Mouse (Mus musculus) cerebellum, adult 2 months (tissue): ENCODE measurements around the gene Tuba1c.
"Not testable (repeated sequence)": the region's sequence is repeated elsewhere in the genome, so short reads cannot be mapped to it uniquely, and the experiment has no call there.

Experiments
- CTCF ChIP-seq: fragments of 200-500 bp; IDR thresholded peaks from 2 replicates; pipeline ENCODE4 v1.5.1; 2011; ENCODE audit warnings: low read depth, mild to moderate bottlenecking, control low read depth, low read length, moderate library complexity, borderline replicate concordance; ENCODE audit not compliant: insufficient read depth
- POLR2A ChIP-seq: fragments of 200-500 bp; IDR thresholded peaks from 2 replicates; pipeline ENCODE4 v1.6.1; 2011; ENCODE audit warnings: low read length, control low read depth, borderline replicate concordance; ENCODE audit not compliant: insufficient read depth

- TF ChIP-seq CTCF, POLR2A: not testable (repeated sequence)
Observed at GRCm38 (mm10) chr15:99076011-99076410, 46.3 kb downstream of the Tuba1c start.
